Mouse (Mus musculus) lung, embryonic 14.5 days (tissue): Measurements from ENCODE around the gene Stil. TPM values are rescaled to one million over a fixed set of nuclear protein-coding genes. Genes with fewer than 3 reads are reported as not detected.

Experiments
- ATAC-seq: fragments of 200-750 bp; cut with Nextera tagmentation; 2 replicates; pipeline ENCODE4 v1.8.0; 2017; ENCODE audit warnings: mild to moderate bottlenecking, moderate TSS enrichment, moderate library complexity; ENCODE audit not compliant: insufficient read depth
- DNase-seq: peaks from one replicate; pipeline ENCODE4 v3.0.0-alpha.2; 2015
- H3K27ac ChIP-seq: fragments of 300-500 bp; sonication (generic); 2 replicates; pipeline ENCODE4 v1.5.1; 2014; ENCODE audit warnings: low read depth, mild to moderate bottlenecking, moderate library complexity
- H3K27me3 ChIP-seq: fragments of 300-500 bp; sonication (generic); 2 replicates; pipeline ENCODE4 v1.6.1; 2014; ENCODE audit warnings: low read length, control low read depth; ENCODE audit not compliant: insufficient read depth
- H3K36me3 ChIP-seq: fragments of 300-500 bp; sonication (generic); 2 replicates; pipeline ENCODE4 v1.6.1; 2014; ENCODE audit warnings: control low read depth; ENCODE audit not compliant: insufficient read depth
- H3K4me1 ChIP-seq: fragments of 300-500 bp; sonication (generic); 2 replicates; pipeline ENCODE4 v1.6.1; 2014; ENCODE audit warnings: antibody characterized with exemption, control low read depth; ENCODE audit not compliant: insufficient read depth
- H3K4me2 ChIP-seq: fragments of 300-500 bp; sonication (generic); 2 replicates; pipeline ENCODE4 v1.6.1; 2014; ENCODE audit warnings: mild to moderate bottlenecking
- H3K4me3 ChIP-seq: fragments of 300-500 bp; sonication (generic); 2 replicates; pipeline ENCODE4 v1.5.1; 2014; ENCODE audit warnings: low read depth, low read length
- H3K9ac ChIP-seq: fragments of 300-500 bp; sonication (generic); 2 replicates; pipeline ENCODE4 v1.6.1; 2014
- H3K9me3 ChIP-seq: fragments of 300-500 bp; sonication (generic); 2 replicates; pipeline ENCODE4 v1.6.1; 2016; ENCODE audit warnings: low read depth, low read length, control low read depth
- CTCF ChIP-seq: IDR thresholded peaks from 2 replicates; pipeline ENCODE4 v1.5.1; 2016; ENCODE audit warnings: antibody characterized with exemption, low read depth
- WGBS: fragments of 180-500 bp; shearing (Covaris S2); extraction: QIAGEN DNeasy Blood & Tissue Kit; methylation state at CpG from one replicate; pipeline ENCODE4 v1.1.7; 2014; 5-methylcytosine and 5-hydroxymethylcytosine counted together
- polyA plus RNA-seq: library from polyadenylated mRNA; unstranded; fragments of >200 nt; fragmentation: Nextera tagmentation; extraction: Ambion mirVana; gene quantifications from 2 replicates; pipeline ENCODE4 v1.2.1, GENCODE M21; 2014

Stil gene
- polyA plus RNA-seq, 1 experiment from 2014 or later = 26.0 TPM

- H3K36me3 ChIP-seq = no peaks in the 10 kb centered on the region
- H3K4me2 ChIP-seq = peak overlapping the region; percentile 69
- ATAC-seq (peak; percentile 55; the same call in 1 of the 2 replicates), DNase-seq (peak; percentile 71)
- no peak for TF ChIP-seq CTCF
- 1% methylated on average over 48 of the region's 48 CpGs for WGBS
- peak overlapping the region; percentile 45 for H3K4me3 ChIP-seq
- H3K27me3 ChIP-seq = peaks cover 96% of the 10 kb centered on the region
- 0 out of 2 replicates have a peak, but pooled peaks cover 3% of the 10 kb centered on the region for H3K4me1 ChIP-seq
- peak overlapping the region; percentile 88 for H3K27ac ChIP-seq
- H3K9ac ChIP-seq = peak overlapping the region; percentile 65
- no peaks in the 10 kb centered on the region for H3K9me3 ChIP-seq
Observed at GRCm38 (mm10) chr4:115056921-115057673, 57.1 kb downstream of the Stil start.

GRCm38 (mm10) chr4:115057674-115058316, 57.8 kb downstream of the Stil start:
- peak overlapping the region; percentile 69 for H3K4me2 ChIP-seq
- H3K27me3 ChIP-seq = peaks cover 96% of the 10 kb centered on the region
- peak; percentile 8; the same call in 1 of the 2 replicates for ATAC-seq
- H3K9ac ChIP-seq = peak overlapping the region; percentile 65
- H3K4me1 ChIP-seq = 0 out of 2 replicates have a peak, but pooled peaks cover 3% of the 10 kb centered on the region
- H3K36me3 ChIP-seq = no peaks in the 10 kb centered on the region
- H3K4me3 ChIP-seq = peak overlapping the region; percentile 45
- DNase-seq = peak; percentile 43
- no peak for TF ChIP-seq CTCF
- no peaks in the 10 kb centered on the region for H3K9me3 ChIP-seq
- peak overlapping the region; percentile 88 for H3K27ac ChIP-seq
- under 1% methylated on average over 33 of the region's 33 CpGs for WGBS

- no peak for ATAC-seq
- Histone ChIP-seq H3K27ac (peak overlapping the region; percentile 88), H3K4me2 (peak overlapping the region; percentile 69), H3K9me3 (no peaks in the 10 kb centered on the region), H3K4me3 (peak overlapping the region; percentile 45), H3K27me3 (peaks cover 98% of the 10 kb centered on the region), H3K9ac (peak overlapping the region; percentile 65), H3K4me1 (0 out of 2 replicates have a peak, but pooled peaks cover 3% of the 10 kb centered on the region), H3K36me3 (no peaks in the 10 kb centered on the region)
- no peak for TF ChIP-seq CTCF
- peak; percentile 47 for DNase-seq
- 2% methylated on average over 20 of the region's 20 CpGs for WGBS
Observed at GRCm38 (mm10) chr4:115058317-115058761, 58.4 kb downstream of the Stil start.

- Histone ChIP-seq H3K27me3 (peaks cover 98% of the 10 kb centered on the region), H3K36me3 (no peaks in the 10 kb centered on the region), H3K4me1 (0 out of 2 replicates have a peak, but pooled peaks cover 3% of the 10 kb centered on the region), H3K4me2 (peak overlapping the region; percentile 69), H3K9me3 (no peaks in the 10 kb centered on the region), H3K9ac (peak overlapping the region; percentile 65), H3K4me3 (peak overlapping the region; percentile 45), H3K27ac (peak overlapping the region; percentile 88)
- DNase-seq (peak; percentile 31), ATAC-seq (no peak)
- WGBS = 3% methylated on average over 23 of the region's 23 CpGs
- no peak for TF ChIP-seq CTCF
Observed at GRCm38 (mm10) chr4:115058871-115059590, 59.1 kb downstream of the Stil start.

- Histone ChIP-seq H3K4me2 (peak overlapping the region; percentile 69), H3K27me3 (peaks cover 98% of the 10 kb centered on the region), H3K4me1 (0 out of 2 replicates have a peak, but pooled peaks cover 3% of the 10 kb centered on the region), H3K36me3 (no peaks in the 10 kb centered on the region), H3K9me3 (no peaks in the 10 kb centered on the region), H3K4me3 (peak overlapping the region; percentile 45), H3K27ac (peak overlapping the region; percentile 54), H3K9ac (peak overlapping the region; percentile 35; the same call in 1 of the 2 replicates)
- WGBS = 6% methylated on average over 12 of the region's 12 CpGs
- no peak for TF ChIP-seq CTCF
- ATAC-seq (no peak), DNase-seq (peak; percentile 37)
Observed at GRCm38 (mm10) chr4:115059871-115060270, 59.9 kb downstream of the Stil start.

GRCm38 (mm10) chr4:115060753-115061152, 60.8 kb downstream of the Stil start:
- ATAC-seq (no peak), DNase-seq (no peak)
- H3K9ac ChIP-seq = no peak overlapping the region
- H3K4me1 ChIP-seq = 0 out of 2 replicates have a peak, but pooled peaks cover 3% of the 10 kb centered on the region
- no peak overlapping the region for H3K27ac ChIP-seq
- no peaks in the 10 kb centered on the region for H3K36me3 ChIP-seq
- 12% methylated on average over 3 of the region's 3 CpGs for WGBS
- no peak for TF ChIP-seq CTCF
- peaks cover 97% of the 10 kb centered on the region for H3K27me3 ChIP-seq
- H3K9me3 ChIP-seq = no peaks in the 10 kb centered on the region
- peak overlapping the region; percentile 69 for H3K4me2 ChIP-seq
- peak overlapping the region; percentile 45; the same call in 1 of the 2 replicates for H3K4me3 ChIP-seq
